In the genomic region with DNA sequence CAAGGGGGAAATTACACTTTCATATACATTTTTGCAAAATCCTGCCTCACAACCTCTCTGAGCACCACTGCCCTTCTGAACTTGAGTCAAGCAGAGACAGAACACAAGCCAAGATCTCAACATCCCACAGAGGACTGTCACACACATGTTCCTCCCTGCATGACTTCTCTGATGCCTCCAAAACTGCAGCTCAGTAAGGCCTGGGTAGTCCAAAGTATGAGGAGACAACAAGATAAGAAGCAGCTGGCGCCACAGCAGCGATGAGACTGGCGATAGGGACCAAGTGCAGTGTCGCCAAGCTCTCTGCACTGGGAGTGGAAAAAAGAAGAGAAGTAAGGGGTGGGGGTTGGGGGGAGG, we compare ENCODE assay signal across 1 mouse cellular context.
TF ChIP-seq lines count a peak whose summit lies in the region.

No protein-coding gene starts in this region.

TF ChIP-seq in MEL, 35 proteins besides CTCF, POLR2A, EP300 and RAD21 (continued from another document):
- TF ChIP-seq NRF1 (IDR thresholded peaks at IDR 0.05; ENCODE audit: insufficient read depth, low read depth, low read length, poor library complexity, severe bottlenecking) = no peak
- TF ChIP-seq USF2 (IDR thresholded peaks at IDR 0.05; ENCODE audit: borderline replicate concordance in 1 of 2, insufficient read depth in 1 of 2, low read depth in 1 of 2, low read length in 2 of 2) = no peak
- peak; percentile 97 for TF ChIP-seq ETS1 (IDR thresholded peaks at IDR 0.05; ENCODE audit: low read depth, low read length)
- no peak for TF ChIP-seq UBTF (IDR thresholded peaks at IDR 0.05; ENCODE audit: borderline replicate concordance, insufficient read depth, low read depth, low read length)
- TF ChIP-seq TCF12 (IDR thresholded peaks at IDR 0.05; ENCODE audit: low read depth, low read length) = peak; percentile 66; the same call in 1 of the 2 replicates
- TF ChIP-seq SMC3 (IDR thresholded peaks at IDR 0.05; ENCODE audit: low read depth, low read length) = no peak
- TF ChIP-seq ZC3H11A (IDR thresholded peaks at IDR 0.05; ENCODE audit: low read depth, low read length) = no peak
- no peak for TF ChIP-seq POLR2AphosphoS2 (IDR thresholded peaks at IDR 0.05; ENCODE audit: low read length)
- TF ChIP-seq E2F4 (IDR thresholded peaks at IDR 0.05; ENCODE audit: borderline replicate concordance, low read depth, low read length) = no peak
- TF ChIP-seq TBP (IDR thresholded peaks at IDR 0.05; ENCODE audit: low read depth, low read length) = no peak
- peak; percentile 82 for TF ChIP-seq SIN3A (IDR thresholded peaks at IDR 0.05; ENCODE audit: low read length)
- TF ChIP-seq ZMIZ1 (IDR thresholded peaks at IDR 0.05; ENCODE audit: low read depth, low read length) = no peak
- TF ChIP-seq HCFC1 (IDR thresholded peaks at IDR 0.05; ENCODE audit: low read depth, low read length) = 0 out of 2 replicates have a peak, but pooled peaks have one; percentile 34
- TF ChIP-seq KAT2A (conservative IDR thresholded peaks at IDR 0.05; ENCODE audit: low read depth, low read length) = no peak
- TF ChIP-seq GATA1 (IDR thresholded peaks at IDR 0.05; ENCODE audit: low read depth, low read length) = peak; percentile 84
- TF ChIP-seq MAZ (IDR thresholded peaks at IDR 0.05; ENCODE audit: low read depth, low read length) = peak; percentile 62; the same call in 1 of the 2 replicates
- TF ChIP-seq NELFE (IDR thresholded peaks at IDR 0.05; ENCODE audit: low read depth, low read length) = no peak
- TF ChIP-seq GABPA (IDR thresholded peaks at IDR 0.05; ENCODE audit: low read depth, low read length) = no peak
- 0 out of 2 replicates have a peak, but pooled peaks have one; percentile 32 for TF ChIP-seq MYC (IDR thresholded peaks at IDR 0.05; ENCODE audit: low read depth, low read length)
- no peak for TF ChIP-seq MYB (IDR thresholded peaks at IDR 0.05; ENCODE audit: low read depth, low read length)
- TF ChIP-seq USF1 (IDR thresholded peaks at IDR 0.05; ENCODE audit: low read depth, low read length) = no peak
- TF ChIP-seq CHD2 (IDR thresholded peaks at IDR 0.05; ENCODE audit: low read length) = no peak
- 0 out of 2 replicates have a peak, but pooled peaks have one; percentile 35 for TF ChIP-seq ELF1 (IDR thresholded peaks at IDR 0.05; ENCODE audit: low read depth, low read length)
TF ChIP-seq in MEL: peak in this region for 14.
